Mouse (Mus musculus): ENCODE measurements at regions not wholly inside any gene's neighbourhood (a gene's known extent, or its start where the extent isn't known, plus 50 kb on each side); places are given as distances from the start of the nearest gene placed in this dataset.

DNA sequence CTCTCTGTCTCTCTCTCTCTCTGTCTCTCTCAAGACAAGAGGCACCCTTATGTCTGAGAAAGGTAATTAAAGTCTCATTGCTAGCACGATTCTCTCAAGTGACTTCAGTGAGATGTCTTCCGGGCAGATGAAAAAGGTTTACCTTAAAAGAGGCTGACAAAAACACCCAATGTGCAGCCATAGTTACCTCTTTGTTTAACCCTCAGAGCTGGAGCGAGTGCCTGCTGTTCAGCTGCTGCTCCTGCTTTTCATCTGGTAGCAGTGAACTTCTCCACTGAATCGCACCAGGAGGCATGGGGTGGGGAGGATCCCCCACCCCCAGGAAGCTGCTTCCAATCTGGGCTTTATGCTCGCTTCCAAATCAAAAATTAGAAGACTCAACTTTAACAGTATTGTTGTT is 896.0 kb downstream of the Tmem114 start:
- 13% methylated on average over 5 of the region's 5 CpGs for WGBS
- H3K27me3 ChIP-seq (ENCODE audit: control insufficient read depth, insufficient read depth, low read depth, low read length): no peaks in the 10 kb centered on the region
- no peaks in the 10 kb centered on the region for H3K9me3 ChIP-seq (replicated peaks; ENCODE audit: control insufficient read depth, low read length, poor library complexity, severe bottlenecking)
- H3K4me3 ChIP-seq (ENCODE audit: low read depth, low read length): no peak overlapping the region
- no peak; the same call in 1 of the 2 replicates for ATAC-seq
- H3K4me2 ChIP-seq (ENCODE audit: low read length): peak overlapping the region; percentile 10; the same call in 1 of the 2 replicates
- peaks cover 11% of the 10 kb centered on the region for H3K4me1 ChIP-seq (ENCODE audit: control insufficient read depth, insufficient read depth, low read length)
- H3K9ac ChIP-seq (ENCODE audit: low read depth, low read length): peak overlapping the region; percentile 26; the same call in 1 of the 2 replicates
- no peaks in the 10 kb centered on the region for H3K36me3 ChIP-seq (ENCODE audit: control insufficient read depth, insufficient read depth, low read length)
- peak overlapping the region; percentile 60 for H3K27ac ChIP-seq (ENCODE audit: low read length)

GRCm38 (mm10) chr16:7527923-7528776 is 896.8 kb downstream of the Tmem114 start:
- WGBS: 28% methylated on average over 6 of the region's 6 CpGs
- Histone ChIP-seq H3K9ac (ENCODE audit: low read depth, low read length) (no peak overlapping the region), H3K4me1 (ENCODE audit: control insufficient read depth, insufficient read depth, low read length) (peaks cover 11% of the 10 kb centered on the region), H3K36me3 (ENCODE audit: control insufficient read depth, insufficient read depth, low read length) (no peaks in the 10 kb centered on the region), H3K4me2 (ENCODE audit: low read length) (0 out of 2 replicates have a peak overlapping the region, but pooled peaks have one; percentile 2), H3K27me3 (ENCODE audit: control insufficient read depth, insufficient read depth, low read depth, low read length) (no peaks in the 10 kb centered on the region), H3K27ac (ENCODE audit: low read length) (peak overlapping the region; percentile 60; the same call in 1 of the 2 replicates), H3K4me3 (ENCODE audit: low read depth, low read length) (no peak overlapping the region), H3K9me3 (replicated peaks; ENCODE audit: control insufficient read depth, low read length, poor library complexity, severe bottlenecking) (no peaks in the 10 kb centered on the region)
- peak; percentile 58 for ATAC-seq

DNA sequence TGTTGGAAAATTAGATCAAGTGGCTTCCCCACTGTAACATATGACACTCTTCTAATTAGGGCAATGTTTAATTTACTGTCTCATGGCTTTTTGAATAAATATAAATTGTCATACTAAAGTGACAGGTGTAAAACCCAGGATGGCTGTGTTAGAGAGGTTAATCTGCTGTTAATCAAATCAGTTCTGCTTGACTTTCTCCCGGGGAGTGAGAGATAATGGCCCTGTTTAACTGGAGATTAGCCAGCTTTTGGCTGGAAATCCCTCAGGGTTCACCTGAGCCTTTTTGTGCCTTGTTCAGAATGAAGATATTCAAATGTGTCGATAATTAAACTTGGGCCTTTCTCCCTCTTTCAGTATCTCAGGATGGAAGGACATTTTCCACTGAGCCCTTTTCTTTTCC is 906.2 kb downstream of the Tmem114 start:
- Histone ChIP-seq H3K36me3 (ENCODE audit: control insufficient read depth, insufficient read depth, low read length) (no peaks in the 10 kb centered on the region), H3K4me2 (ENCODE audit: low read length) (no peak overlapping the region), H3K27me3 (ENCODE audit: control insufficient read depth, insufficient read depth, low read depth, low read length) (no peaks in the 10 kb centered on the region), H3K9ac (ENCODE audit: low read depth, low read length) (no peak overlapping the region), H3K27ac (ENCODE audit: low read length) (no peak overlapping the region), H3K4me3 (ENCODE audit: low read depth, low read length) (no peak overlapping the region), H3K4me1 (ENCODE audit: control insufficient read depth, insufficient read depth, low read length) (0 out of 2 replicates have a peak, but pooled peaks cover 4% of the 10 kb centered on the region), H3K9me3 (replicated peaks; ENCODE audit: control insufficient read depth, low read length, poor library complexity, severe bottlenecking) (peaks cover 3% of the 10 kb centered on the region; the same call in 1 of the 2 replicates)
- ATAC-seq: no peak
- WGBS: 26% methylated on average over 2 of the region's 2 CpGs
